Mouse (Mus musculus) left cerebral cortex, postnatal 10 days (tissue): ENCODE measurements around the gene Cpeb1. TPM values are rescaled to one million over a fixed set of nuclear protein-coding genes. Genes with fewer than 3 reads are reported as not detected.

ENCODE experiments used
- DNase-seq, 2 experiments: peaks; one replicate each; pipeline ENCODE4 v3.0.0; 2021 to 2022; ENCODE audit warnings: low spot score in 2 of 2, mixed read lengths in 1 of 2; ENCODE audit errors: extremely low spot score in 1 of 2
- intact Hi-C: fragments of 180-260 bp; cut with DNase I; formaldehyde crosslinking; loops from one replicate; pipeline ENCODE4 v1.15.1; 2025
- total RNA-seq, 2 experiments: library from RNA; stranded (reverse); gene quantifications; 2 replicates each; pipeline ENCODE4 v1.2.3; 2021

The Cpeb1 gene
- total RNA-seq, 2 experiments from 2014 or later: 20.8 to 21.0 TPM

DNA sequence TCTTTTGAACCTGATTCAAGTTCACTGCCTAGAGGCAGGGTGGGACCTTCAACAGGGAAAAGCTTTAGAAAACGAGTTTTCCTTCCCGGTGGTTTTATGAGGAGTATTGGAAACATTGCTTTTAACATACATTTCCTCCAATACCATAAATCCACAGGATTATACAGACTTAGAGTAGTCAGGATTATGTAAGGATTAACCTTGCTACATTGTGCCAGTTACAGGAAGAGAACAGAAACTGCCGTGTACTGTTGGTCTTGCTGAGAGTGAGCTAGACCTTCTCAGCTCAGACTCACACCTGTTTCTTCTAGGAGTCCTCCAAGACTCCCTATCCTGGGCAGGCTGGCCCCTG is 116.8 kb downstream of the Cpeb1 start:
- no peak for DNase-seq
- intact Hi-C loops: loop anchor here (2.0 to 5.0 kb wide), 2 partner anchors 126 to 174 kb away; partner anchors contain the start of gene Pde8a

DNA sequence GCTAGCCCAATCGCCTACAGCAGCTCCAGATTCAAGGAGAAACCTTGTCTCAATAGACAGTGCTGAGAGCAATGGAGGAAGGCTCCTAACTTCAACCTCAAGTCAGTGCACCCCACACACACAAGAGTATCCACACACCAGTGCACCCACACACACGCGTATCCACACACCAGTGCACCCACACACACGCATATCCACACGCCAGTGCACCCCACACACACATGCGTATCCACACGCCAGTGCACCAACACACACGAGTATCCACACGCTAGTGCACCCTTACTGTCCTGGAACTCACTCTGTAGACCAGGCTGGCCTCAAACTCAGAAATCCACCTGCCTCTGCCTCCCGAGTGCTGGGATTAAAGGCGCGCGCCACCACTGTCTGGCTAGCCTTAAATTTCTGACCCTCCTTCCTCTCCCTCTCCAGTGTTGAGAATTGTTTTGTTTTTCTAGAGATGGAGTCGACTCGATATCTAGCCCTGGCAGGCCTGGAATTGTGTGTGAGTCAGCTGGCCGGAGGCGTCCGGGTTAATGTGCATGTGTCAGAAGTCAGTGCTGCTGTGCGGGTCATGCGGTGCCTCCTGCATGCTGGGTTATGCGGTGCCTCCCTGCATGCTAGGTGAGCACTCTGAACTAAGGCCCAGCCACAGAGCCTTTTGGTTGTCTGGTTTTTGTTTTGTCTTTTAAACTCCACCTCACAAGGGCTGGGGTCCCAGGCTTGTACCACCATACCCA is 117.3 kb downstream of the Cpeb1 start:
- intact Hi-C loops: loop anchor here (2.0 to 5.0 kb wide), 2 partner anchors 126 to 173 kb away; partner anchors contain the start of gene Pde8a

DNA sequence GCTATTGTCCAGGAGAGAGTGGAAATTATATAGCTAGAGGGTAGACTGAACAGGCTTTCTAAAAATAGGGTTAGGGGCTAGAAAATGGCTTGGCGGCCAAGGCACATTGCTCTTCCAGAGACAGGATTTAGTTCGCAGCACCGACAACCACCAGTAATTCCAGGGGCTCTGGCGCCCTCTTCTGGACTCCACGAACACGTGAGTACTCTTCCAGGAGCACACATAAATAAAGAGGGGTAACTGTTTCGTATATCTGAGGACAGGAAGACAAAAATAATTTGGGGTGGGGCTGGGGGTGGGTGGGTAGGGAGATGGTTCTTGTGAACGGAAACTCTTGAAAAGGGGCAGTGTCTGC is 118.9 kb downstream of the Cpeb1 start:
- intact Hi-C loops: loop anchor here (5.0 kb wide), 1 partner anchor 124 kb away; the partner anchor contains the start of gene Pde8a
- DNase-seq: peak in 1 of 2 experiments; percentile 72

More for the DNA sequence above, 117.3 kb downstream of the Cpeb1 start:
- no peak for DNase-seq

DNA sequence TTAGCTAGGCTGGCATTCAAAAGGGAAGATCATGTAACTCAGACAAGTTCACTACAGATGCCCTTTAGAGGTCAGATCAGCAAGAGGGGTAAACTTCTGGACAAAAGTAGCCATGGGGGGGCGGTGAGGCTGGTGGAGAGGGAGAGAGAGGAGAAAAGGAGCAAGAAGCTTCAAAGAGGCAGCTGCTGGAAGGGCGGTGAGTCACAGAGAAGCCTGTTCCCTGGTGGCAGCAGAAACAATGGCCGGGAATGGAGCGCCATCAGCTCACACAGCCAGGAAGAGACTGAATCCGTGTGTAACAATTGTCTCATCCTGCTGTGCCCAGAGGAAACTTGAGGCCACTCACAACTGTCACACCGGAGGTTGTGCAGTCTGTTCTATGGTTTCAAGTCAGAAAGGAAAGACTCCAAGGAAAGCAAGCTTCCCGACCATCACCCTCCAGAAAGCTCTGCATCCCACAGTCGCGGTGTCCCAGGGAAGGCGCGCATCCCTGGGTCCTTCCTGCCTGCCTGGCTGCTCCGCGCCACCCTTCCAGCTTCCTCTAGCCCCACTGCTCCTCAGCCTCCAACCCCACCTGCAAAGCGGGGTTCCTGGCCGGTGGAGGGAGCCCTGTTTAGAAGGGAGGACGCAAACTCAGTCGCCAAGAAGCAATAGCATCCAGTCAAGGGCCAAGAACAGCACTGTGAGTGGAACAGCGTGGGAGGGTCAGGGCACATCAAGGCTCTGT is 119.4 kb downstream of the Cpeb1 start:
- DNase-seq: peak in 1 of 2 experiments; percentile 79

DNA sequence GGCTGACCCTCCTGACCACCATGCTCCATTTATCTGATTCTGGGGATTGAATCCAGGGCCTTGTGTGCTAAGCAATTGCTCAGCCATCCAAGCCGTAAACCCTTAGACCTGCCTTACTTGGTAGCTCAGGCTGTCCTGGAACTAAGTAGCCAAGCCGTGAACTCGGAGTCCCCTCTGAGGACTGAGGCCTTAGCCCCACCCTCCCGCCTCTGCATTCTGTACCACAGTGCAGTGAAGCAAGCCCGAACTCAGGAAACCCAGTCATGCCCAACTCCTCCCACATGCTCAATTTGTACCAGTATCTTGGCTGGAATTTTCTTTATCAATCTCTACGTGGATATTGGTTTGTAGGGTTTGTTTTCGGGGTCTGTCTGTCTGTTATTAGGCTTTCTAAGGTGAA is 123.4 kb downstream of the Cpeb1 start:
- intact Hi-C loops: no loop called here
- no peak for DNase-seq

More for the DNA sequence above, 119.4 kb downstream of the Cpeb1 start:
- intact Hi-C loops: loop anchor here (5.0 kb wide), 1 partner anchor 124 kb away; the partner anchor contains the start of gene Pde8a

DNA sequence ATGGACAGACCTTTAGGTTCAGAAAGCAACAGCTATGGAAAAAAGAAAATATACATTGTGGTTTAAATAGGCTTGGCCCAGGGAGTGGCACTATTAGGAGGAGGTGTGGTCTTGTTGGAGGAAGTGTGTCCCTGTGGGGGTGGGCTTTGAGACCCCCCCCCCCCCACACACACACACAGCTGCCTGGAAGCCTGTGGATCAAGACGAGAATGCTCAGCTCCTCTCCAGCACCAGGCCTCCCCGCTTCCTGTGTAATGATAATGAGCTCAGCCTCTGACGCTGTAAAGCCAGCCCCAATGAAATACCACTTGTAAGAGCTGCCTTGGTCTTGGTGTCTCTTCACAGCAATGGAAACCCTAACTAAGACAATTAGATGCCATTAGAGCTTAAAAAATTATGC is 124.5 kb downstream of the Cpeb1 start:
- intact Hi-C loops: no loop called here
- no peak for DNase-seq

DNA sequence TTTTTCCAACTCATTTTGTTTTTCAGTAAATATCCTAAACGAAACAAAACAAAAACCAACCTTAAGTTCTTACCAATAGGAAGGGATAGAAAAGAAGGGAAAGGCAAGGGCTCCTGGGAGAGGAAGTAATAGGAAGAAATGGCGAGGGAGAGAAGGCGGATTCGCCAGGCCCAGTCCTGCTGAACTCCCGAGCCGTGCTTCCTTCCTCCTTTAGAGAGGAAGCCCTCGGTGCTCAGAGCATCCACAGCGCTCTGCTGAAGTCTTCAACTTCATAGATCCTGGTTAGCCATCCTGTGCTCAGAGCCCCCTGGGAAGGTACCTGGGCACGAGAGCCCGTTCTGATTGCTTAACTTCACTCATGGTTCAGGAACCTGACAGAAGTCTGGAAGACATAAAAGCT is 127.6 kb downstream of the Cpeb1 start:
- intact Hi-C loops: no loop called here

DNA sequence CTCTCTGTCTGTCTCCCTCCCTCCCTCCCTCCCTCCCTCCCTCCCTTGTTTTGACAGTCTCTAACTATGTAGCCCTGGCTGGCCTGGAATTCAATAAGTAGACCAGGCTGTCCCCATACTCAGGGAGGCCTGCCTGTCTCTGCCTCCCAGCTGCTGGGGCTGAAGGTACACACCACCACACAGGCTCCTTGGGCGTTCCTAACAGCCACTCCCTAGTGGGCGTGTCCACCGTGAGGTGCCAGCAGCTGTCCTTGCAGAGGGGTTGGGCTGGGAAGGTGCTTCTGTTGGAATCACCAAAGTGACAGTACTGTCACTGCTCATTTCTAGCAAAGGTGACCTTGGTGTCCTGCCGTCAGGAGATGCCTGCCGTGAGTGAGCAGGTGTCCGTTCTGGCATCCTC is 128.4 kb downstream of the Cpeb1 start:
- intact Hi-C loops: no loop called here
- no peak for DNase-seq

More for the DNA sequence above, 127.6 kb downstream of the Cpeb1 start:
- DNase-seq: no peak

DNA sequence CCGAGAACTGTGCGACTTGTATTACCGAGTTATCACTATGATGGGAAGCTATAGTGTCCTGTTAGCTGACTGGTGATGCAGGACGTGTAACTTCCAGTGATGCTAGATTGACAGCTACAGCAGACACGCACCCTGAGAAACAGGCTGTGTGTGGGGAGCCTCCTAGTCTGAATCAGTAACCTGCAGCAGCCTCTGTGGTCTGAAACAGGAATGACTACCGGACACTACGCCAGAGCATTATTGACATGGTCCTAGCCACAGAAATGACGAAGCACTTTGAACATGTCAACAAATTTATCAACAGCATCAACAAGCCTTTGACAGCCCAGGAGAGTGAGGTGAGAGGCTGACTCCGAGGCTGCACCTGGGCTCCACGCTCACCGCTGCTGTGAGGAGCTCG is 129.2 kb downstream of the Cpeb1 start:
- no peak for DNase-seq
- intact Hi-C loops: no loop called here

DNA sequence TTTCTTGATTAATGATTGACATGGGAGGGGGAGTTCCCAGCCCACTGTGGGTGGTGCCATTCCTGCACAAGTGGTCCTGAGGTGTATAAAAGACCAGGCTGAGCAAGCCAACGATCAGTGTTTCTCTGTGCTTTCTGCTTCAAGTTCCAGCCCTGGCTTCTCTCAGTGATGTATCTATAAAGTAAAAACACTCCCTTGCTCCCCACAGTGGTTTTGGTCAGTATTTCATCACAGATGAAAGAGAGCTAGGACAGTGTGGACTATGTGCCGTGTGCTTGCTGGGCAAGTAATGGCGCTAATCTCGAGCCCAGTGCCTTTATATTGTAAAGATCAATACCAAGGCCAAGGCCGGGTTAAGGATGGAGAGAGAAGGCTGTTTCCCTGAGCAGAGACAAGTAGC is 133.5 kb downstream of the Cpeb1 start:
- intact Hi-C loops: loop anchor here (5.0 kb wide), 1 partner anchor 154 kb away; no protein-coding TSS in a partner anchor

DNA sequence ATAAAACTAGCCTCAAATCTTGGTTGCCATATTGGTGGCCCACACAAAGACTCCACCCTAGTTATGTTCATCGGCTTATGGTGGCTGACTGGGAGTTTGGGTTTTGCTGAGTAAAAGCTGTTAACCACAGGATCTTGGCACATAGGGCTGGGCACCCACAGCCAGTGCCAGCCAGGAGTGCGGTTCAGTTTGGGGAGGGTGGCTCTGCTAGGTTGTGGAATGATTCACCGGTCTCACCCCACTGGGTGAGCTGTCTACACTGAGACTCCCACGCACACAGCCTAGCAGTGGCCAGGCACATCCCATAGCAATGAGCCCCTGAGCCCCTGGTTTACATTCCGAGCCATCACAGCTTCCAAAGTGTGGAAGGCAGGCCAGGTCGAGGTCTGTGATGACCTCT is 135.5 kb downstream of the Cpeb1 start:
- no peak for DNase-seq
- intact Hi-C loops: loop anchor here (5.0 kb wide), 1 partner anchor 152 kb away; no protein-coding TSS in a partner anchor

More for the DNA sequence above, 133.5 kb downstream of the Cpeb1 start:
- DNase-seq: no peak

DNA sequence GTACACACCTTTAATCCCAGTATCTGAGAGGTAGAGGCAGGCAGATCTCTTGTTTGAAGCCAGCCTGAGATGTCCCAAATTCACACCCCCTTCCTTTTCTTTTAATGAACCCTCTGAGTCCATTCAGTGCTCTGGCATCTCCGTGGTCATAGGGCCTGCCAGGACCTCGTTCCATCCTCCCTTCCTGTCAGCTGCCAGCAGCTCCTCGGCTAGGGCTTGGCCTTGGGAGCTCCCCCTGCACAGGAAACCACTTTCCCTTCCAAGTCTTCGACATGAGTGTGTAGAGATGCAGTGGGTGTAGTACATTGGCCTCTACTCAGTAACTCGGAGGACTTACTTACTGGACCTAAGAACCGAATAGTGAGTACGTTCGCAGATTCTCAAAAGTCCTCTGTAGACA is 139.7 kb downstream of the Cpeb1 start:
- intact Hi-C loops: no loop called here

DNA sequence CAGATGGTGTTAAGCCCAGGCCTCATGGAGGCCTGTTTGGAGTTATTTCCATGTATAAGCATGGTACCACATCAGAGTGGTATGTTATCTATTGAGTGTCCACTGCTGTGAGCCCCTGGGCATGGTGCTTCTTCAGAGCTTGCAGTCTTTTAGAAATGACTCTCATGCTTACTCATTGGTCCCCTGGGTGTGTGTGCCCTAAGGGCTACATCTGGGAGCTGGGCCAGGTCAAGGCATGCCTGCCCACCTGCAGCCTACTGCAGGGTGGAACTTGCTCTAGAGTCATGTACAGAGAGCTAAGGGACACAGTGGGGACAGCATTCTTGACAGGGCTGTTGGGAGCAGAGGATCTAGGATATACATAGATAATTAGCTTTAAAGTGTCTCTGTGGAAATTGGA is 143.7 kb downstream of the Cpeb1 start:
- DNase-seq: no peak
- intact Hi-C loops: no loop called here

More for the DNA sequence above, 139.7 kb downstream of the Cpeb1 start:
- DNase-seq: no peak

DNA sequence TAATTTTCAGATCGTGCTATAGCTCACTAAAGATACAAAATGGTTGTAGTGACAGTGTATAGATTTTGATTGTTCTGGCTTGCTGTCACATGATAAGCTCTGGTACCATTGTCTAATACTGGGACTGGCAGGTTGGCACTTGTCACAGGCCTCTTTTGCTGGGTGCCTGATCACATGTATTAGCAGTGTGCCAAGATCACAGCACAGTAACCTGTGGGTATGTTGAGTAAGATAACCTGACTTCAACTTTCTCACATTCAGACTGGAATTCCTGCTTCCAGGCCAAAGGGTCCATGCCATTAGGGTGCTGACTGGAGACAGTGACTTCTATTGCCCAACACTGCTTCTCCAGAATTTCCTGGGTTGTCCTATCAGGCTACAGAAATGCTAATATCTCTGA is 144.1 kb downstream of the Cpeb1 start:
- intact Hi-C loops: no loop called here
- DNase-seq: no peak

DNA sequence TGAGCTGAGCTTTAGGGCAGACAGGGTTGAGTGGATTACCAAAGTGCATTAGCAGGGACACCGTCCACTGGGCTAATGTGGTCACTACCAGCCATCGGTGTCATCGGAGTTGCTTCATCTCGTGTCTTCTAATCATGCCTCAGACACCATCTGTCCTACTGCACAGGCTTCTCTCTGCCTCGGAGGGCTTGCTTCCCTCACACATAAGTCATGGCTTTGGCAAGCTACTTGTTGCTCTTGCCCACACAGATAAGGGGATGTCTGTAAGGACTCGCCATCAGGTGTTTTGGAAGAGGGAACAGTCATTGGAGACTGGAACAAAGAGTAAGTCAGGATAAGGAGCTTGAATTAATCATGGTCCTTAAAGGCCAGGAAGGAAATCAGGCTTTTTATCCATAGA is 146.0 kb downstream of the Cpeb1 start:
- no peak for DNase-seq
- intact Hi-C loops: no loop called here

DNA sequence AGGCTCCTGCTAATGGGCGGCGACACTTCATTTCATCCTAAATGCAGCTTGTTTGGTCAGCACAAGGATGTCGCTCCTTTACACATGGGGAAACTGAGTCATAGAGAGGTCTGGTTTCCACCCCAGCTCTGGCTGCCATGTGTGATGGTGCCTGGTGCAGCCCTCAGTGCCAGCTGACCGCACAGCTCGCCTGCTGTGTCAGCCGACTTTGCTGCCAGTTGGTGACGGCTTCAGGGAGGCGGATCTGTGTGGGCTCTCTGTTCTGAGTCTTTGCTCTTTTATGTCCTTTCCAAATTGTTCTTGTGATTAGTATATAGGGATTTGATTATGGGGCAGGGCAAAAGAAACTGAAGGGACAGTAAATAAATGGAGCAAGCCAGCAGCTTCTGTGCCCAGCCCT is 147.5 kb downstream of the Cpeb1 start:
- intact Hi-C loops: no loop called here
- no peak for DNase-seq

DNA sequence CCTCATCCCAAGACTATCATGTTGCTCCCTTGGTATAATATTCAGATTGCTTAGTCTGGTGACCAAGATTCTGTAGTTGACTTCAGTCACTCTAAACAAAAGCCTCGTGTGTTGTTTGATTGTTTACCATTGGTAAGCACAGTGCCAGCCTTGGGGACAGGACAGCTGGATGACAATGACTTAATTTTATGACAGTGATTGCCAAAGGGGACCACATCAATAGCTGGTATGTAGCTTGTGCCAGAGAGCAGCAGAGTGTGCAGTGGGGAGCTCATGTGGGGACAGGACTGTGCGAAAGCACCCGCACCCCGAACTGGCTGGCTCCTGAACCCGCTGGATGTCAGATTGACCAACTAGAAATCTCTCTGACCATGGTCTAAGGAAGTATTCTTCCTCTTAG is 150.6 kb downstream of the Cpeb1 start:
- intact Hi-C loops: no loop called here
- no peak for DNase-seq

DNA sequence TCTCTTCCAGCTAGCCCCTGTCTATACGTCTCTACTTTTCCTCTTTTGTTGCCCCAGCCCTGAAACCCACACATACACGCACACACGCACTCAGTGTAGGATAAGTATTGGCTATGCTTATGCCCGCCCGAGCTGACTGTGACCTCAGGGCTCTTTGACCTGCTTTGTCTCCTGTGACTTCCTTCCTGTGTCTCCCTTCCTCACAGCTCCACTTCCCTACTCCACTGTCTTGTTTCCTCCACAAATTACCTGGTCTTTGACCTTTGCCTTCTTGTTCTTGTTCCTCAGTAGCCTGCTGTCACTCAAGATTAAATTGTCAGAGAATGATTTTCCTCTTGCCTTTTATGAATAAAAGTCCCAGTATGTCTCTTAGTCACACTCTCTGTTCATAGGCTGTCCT is 151.2 kb downstream of the Cpeb1 start:
- intact Hi-C loops: no loop called here
- DNase-seq: no peak

DNA sequence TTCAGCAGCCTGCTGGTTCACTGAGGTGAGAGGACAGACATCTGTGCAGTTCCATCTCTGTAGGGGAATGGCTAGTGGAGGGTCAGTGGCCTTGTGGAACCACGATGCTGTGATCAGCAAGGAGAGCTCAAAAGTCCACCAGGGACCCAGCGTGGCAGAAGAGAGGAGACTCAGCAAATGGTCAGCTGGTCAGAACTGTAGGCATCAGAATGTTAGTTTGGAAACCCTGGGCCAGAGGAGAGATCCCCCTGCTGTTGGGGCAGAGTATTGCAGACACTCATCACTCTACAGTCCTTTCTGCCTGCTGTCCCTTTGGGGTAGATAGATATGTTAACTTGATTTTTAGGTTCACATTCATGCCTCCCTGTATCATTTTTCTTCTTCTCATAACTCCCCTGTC is 151.6 kb downstream of the Cpeb1 start:
- DNase-seq: no peak
- intact Hi-C loops: no loop called here

DNA sequence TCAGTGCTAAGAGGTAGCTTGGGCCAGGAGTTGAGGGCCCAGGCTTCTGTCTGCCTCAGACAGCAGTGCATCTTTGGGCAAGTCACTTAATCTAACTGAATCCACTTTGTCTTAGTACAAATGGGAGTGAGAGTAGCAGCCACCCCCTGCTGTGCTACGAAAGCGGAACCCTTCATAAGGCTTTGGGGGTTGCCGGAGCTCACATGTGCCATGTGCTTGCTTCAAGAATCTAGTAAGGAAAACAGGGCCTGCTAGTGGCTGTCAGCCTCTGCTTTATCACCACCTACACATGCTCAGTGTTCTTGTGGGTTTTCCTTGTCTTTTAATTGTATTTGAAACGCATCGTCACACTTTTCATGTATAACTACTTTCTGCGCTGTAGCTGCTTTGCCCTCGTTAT is 153.9 kb downstream of the Cpeb1 start:
- no peak for DNase-seq
- intact Hi-C loops: no loop called here
